Mouse (Mus musculus) ES-E14 (cell line): Measurements from ENCODE around the gene Mettl16.

Source experiments
- HCFC1 ChIP-seq: IDR thresholded peaks from 2 replicates; pipeline ENCODE4 v1.6.1; 2012; ENCODE audit warnings: low read length, inconsistent platforms, borderline replicate concordance; ENCODE audit not compliant: insufficient read depth
- MAFK ChIP-seq: IDR thresholded peaks from 2 replicates; pipeline ENCODE4 v1.6.1; 2014; ENCODE audit warnings: mild to moderate bottlenecking, low read depth, low read length, inconsistent platforms; ENCODE audit not compliant: insufficient read depth

- TF ChIP-seq HCFC1: no peak
- no peak for TF ChIP-seq MAFK
Observed at GRCm38 (mm10) chr11:74725181-74725580, 45.4 kb upstream of the Mettl16 start.
